29 mouse cellular contexts compared by ENCODE assay signal in the genomic region with DNA sequence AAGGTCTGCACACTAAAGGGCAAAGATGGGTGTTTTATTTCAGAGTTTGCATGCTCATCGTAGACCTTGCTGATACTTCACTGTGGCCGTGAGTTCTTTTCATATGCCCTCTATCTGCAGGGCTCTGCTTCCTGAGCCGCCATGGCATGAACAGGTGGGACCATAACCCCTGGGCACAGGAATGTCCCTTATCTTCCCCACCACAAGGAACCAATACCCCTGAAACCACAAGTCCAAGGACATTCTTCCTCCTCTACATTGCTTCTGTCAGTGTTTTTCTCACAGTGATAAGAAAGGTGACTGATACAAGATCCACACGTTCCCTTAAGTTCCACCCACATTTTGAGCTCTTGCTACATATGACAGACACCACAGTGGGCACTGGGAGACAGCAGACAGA.
"Had no signal": no experiment of that assay in that cellular context is flagged by ENCODE, and none has a peak within 500 bp of the region (broad histone marks: within the 10 kb centered on the region; RNA-seq: fewer than 3 reads in every experiment).

No protein-coding gene starts in this region.

- H3K27me3 ChIP-seq: embryonic facial prominence, embryonic 12.5 days; embryonic facial prominence, embryonic 13.5 days; embryonic facial prominence, embryonic 15.5 days; forebrain, embryonic 15.5 days had no signal

- H3K9ac ChIP-seq: embryonic facial prominence, embryonic 12.5 days; embryonic facial prominence, embryonic 13.5 days; embryonic facial prominence, embryonic 15.5 days; forebrain, embryonic 12.5 days; forebrain, embryonic 13.5 days; forebrain, embryonic 15.5 days; forebrain, postnatal 0 days had no signal

- ATAC-seq: forebrain, embryonic 13.5 days; forebrain, embryonic 14.5 days; forebrain, embryonic 15.5 days; forebrain, embryonic 16.5 days; forebrain, postnatal 0 days had no signal

- H3K4me2 ChIP-seq: embryonic facial prominence, embryonic 12.5 days; embryonic facial prominence, embryonic 13.5 days; embryonic facial prominence, embryonic 15.5 days; forebrain, embryonic 12.5 days; forebrain, embryonic 13.5 days; forebrain, embryonic 15.5 days; heart, embryonic 11.5 days had no signal

- H3K9me3 ChIP-seq: embryonic facial prominence, embryonic 10.5 days; embryonic facial prominence, embryonic 13.5 days; embryonic facial prominence, embryonic 15.5 days; forebrain, embryonic 10.5 days; forebrain, embryonic 12.5 days; forebrain, embryonic 13.5 days; forebrain, embryonic 15.5 days; heart, embryonic 10.5 days had no signal

- H3K36me3 ChIP-seq: embryonic facial prominence, embryonic 10.5 days; embryonic facial prominence, embryonic 12.5 days; embryonic facial prominence, embryonic 13.5 days; embryonic facial prominence, embryonic 15.5 days; forebrain, embryonic 10.5 days; forebrain, embryonic 12.5 days; forebrain, embryonic 15.5 days; heart, embryonic 10.5 days had no signal

- DNase-seq: cerebellum, adult 9-10 months; cerebellum, adult 9-11 months; cerebellum, postnatal 10 days; cerebellum, postnatal 14 days; cerebellum, postnatal 25 days; cerebellum, postnatal 36 days; embryo, embryonic 11 days; forebrain, postnatal 0 days; gastrocnemius, adult 2 months; gastrocnemius, postnatal 10 days; gastrocnemius, postnatal 14 days; gastrocnemius, postnatal 25 days; gastrocnemius, postnatal 36 days; heart, adult 11 months; heart, adult 18-20 months; heart, adult 2 months had no signal

- H3K4me3 ChIP-seq: embryonic facial prominence, embryonic 10.5 days; embryonic facial prominence, embryonic 12.5 days; embryonic facial prominence, embryonic 13.5 days; embryonic facial prominence, embryonic 15.5 days; erythroblast, embryonic 14.5 days; forebrain, embryonic 10.5 days; forebrain, embryonic 12.5 days; forebrain, embryonic 13.5 days; forebrain, embryonic 15.5 days; gastrocnemius, adult 2 months; heart, adult 2 months; heart, embryonic 10.5 days had no signal

- H3K27ac ChIP-seq: embryonic facial prominence, embryonic 10.5 days; embryonic facial prominence, embryonic 12.5 days; embryonic facial prominence, embryonic 13.5 days; embryonic facial prominence, embryonic 15.5 days; forebrain, embryonic 10.5 days; forebrain, embryonic 12.5 days; forebrain, embryonic 13.5 days; forebrain, embryonic 15.5 days; gastrocnemius, adult 2 months; heart, adult 2 months; heart, embryonic 10.5 days had no signal
